Mouse (Mus musculus): ENCODE measurements around the gene Cmtr1. TPM values are rescaled to one million over a fixed set of nuclear protein-coding genes. Genes with fewer than 3 reads are reported as not detected.
A peak's percentile ranks its signal among the peaks of the same experiment; 100 is the strongest.

Gene Cmtr1
- polyA plus RNA-seq, 2 experiments: 54.3 to 95.8 TPM

- DNase-seq (ENCODE audit: low spot score) (no peak), ATAC-seq (ENCODE audit: low FRiP score, low read depth) (no peak)
- Histone ChIP-seq H3K4me1 (ENCODE audit: control insufficient read depth, insufficient read depth, low read length) (peaks cover 5% of the 10 kb centered on the region; the same call in 1 of the 2 replicates), H3K4me3 (replicated peaks; ENCODE audit: low read length) (no peak overlapping the region), H3K36me3 (ENCODE audit: control insufficient read depth, insufficient read depth, low read length) (no peaks in the 10 kb centered on the region), H3K9ac (ENCODE audit: low read depth, low read length, severe bottlenecking) (no peak overlapping the region), H3K4me2 (replicated peaks; ENCODE audit: low read depth, low read length, severe bottlenecking) (no peak overlapping the region), H3K9me3 (ENCODE audit: control insufficient read depth, low read length) (no peaks in the 10 kb centered on the region), H3K27ac (replicated peaks; ENCODE audit: low read depth, low read length) (no peak overlapping the region), H3K27me3 (ENCODE audit: control insufficient read depth, insufficient read depth, low read length) (no peaks in the 10 kb centered on the region)
- 55% methylated on average over 7 of the region's 8 CpGs for WGBS
- no peak for TF ChIP-seq POLR2A (IDR thresholded peaks at IDR 0.05; ENCODE audit: borderline replicate concordance, extremely low read depth, insufficient read depth, insufficient read length)
Observed at GRCm38 (mm10) chr17:29728082-29728481, 67.7 kb downstream of the Cmtr1 start.

DNA sequence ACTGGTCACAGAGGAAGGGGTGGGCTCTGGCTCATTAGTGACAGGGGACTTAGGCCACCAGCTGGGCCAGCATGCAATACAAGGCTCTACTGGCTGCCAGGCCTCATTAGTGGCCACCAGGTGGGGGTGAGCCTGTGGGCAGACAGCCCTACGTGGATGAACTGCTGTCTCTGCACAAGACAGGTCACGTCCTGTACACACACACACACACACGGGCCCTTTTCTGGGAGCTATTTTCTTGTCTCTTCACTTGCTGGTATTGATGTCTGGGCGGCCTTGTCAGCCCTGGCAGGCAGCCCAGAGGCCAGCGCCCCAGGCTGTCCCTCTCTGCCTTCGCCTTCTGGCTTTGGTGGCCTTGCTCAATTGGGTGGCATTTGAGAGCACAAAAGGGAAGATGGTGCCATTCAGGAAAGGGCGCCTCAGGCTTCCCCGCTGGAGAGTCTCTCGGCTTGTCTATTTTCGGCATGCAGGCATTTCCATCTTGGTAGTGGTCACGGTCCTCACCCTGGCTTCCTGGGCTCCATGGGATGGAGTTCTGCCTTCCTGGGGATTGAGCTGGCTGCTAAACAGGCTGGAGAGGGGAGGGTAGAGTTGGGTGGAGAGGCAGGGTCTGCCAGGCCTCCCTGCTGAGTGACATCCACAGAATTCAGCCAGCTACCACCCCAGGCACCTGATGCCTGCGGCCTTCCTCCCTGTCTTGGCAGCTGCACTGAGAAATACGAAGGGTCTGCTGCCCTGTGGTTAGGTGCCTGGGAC, 70.3 kb downstream of the Cmtr1 start:
- H3K27ac ChIP-seq (replicated peaks; ENCODE audit: low read depth, low read length): no peak overlapping the region
- no peak overlapping the region for H3K4me2 ChIP-seq (replicated peaks; ENCODE audit: low read depth, low read length, severe bottlenecking)
- H3K4me1 ChIP-seq (ENCODE audit: control insufficient read depth, insufficient read depth, low read length): peaks cover 5% of the 10 kb centered on the region; the same call in 1 of the 2 replicates
- 53% methylated on average over 12 of the region's 13 CpGs for WGBS
- H3K4me3 ChIP-seq (replicated peaks; ENCODE audit: low read length): no peak overlapping the region
- H3K9me3 ChIP-seq (ENCODE audit: control insufficient read depth, low read length): no peaks in the 10 kb centered on the region
- no peak overlapping the region for H3K9ac ChIP-seq (ENCODE audit: low read depth, low read length, severe bottlenecking)
- ATAC-seq (ENCODE audit: low FRiP score, low read depth) (no peak), DNase-seq (ENCODE audit: low spot score) (no peak)
- no peak for TF ChIP-seq POLR2A (IDR thresholded peaks at IDR 0.05; ENCODE audit: borderline replicate concordance, extremely low read depth, insufficient read depth, insufficient read length)
- H3K36me3 ChIP-seq (ENCODE audit: control insufficient read depth, insufficient read depth, low read length): no peaks in the 10 kb centered on the region
- H3K27me3 ChIP-seq (ENCODE audit: control insufficient read depth, insufficient read depth, low read length): no peaks in the 10 kb centered on the region

GRCm38 (mm10) chr17:29731266-29731952, 71.0 kb downstream of the Cmtr1 start:
- no peak overlapping the region for H3K4me2 ChIP-seq (replicated peaks; ENCODE audit: low read depth, low read length, severe bottlenecking)
- 0 out of 2 replicates have a peak overlapping the region, but pooled peaks have one; percentile 31 for H3K9ac ChIP-seq (ENCODE audit: low read depth, low read length, severe bottlenecking)
- ATAC-seq (ENCODE audit: low FRiP score, low read depth) (no peak), DNase-seq (ENCODE audit: low spot score) (no peak)
- WGBS: 46% methylated on average over 12 of the region's 12 CpGs
- no peak overlapping the region for H3K4me3 ChIP-seq (replicated peaks; ENCODE audit: low read length)
- no peaks in the 10 kb centered on the region for H3K27me3 ChIP-seq (ENCODE audit: control insufficient read depth, insufficient read depth, low read length)
- no peaks in the 10 kb centered on the region for H3K9me3 ChIP-seq (ENCODE audit: control insufficient read depth, low read length)
- no peaks in the 10 kb centered on the region for H3K36me3 ChIP-seq (ENCODE audit: control insufficient read depth, insufficient read depth, low read length)
- TF ChIP-seq POLR2A (IDR thresholded peaks at IDR 0.05; ENCODE audit: borderline replicate concordance, extremely low read depth, insufficient read depth, insufficient read length): no peak
- H3K27ac ChIP-seq (replicated peaks; ENCODE audit: low read depth, low read length): no peak overlapping the region
- peaks cover 5% of the 10 kb centered on the region; the same call in 1 of the 2 replicates for H3K4me1 ChIP-seq (ENCODE audit: control insufficient read depth, insufficient read depth, low read length)

GRCm38 (mm10) chr17:29731953-29732325, 71.5 kb downstream of the Cmtr1 start:
- Histone ChIP-seq H3K9ac (ENCODE audit: low read depth, low read length, severe bottlenecking) (0 out of 2 replicates have a peak overlapping the region, but pooled peaks have one; percentile 31), H3K4me2 (replicated peaks; ENCODE audit: low read depth, low read length, severe bottlenecking) (no peak overlapping the region), H3K36me3 (ENCODE audit: control insufficient read depth, insufficient read depth, low read length) (no peaks in the 10 kb centered on the region), H3K9me3 (ENCODE audit: control insufficient read depth, low read length) (no peaks in the 10 kb centered on the region), H3K27me3 (ENCODE audit: control insufficient read depth, insufficient read depth, low read length) (no peaks in the 10 kb centered on the region), H3K4me1 (ENCODE audit: control insufficient read depth, insufficient read depth, low read length) (peaks cover 5% of the 10 kb centered on the region; the same call in 1 of the 2 replicates), H3K27ac (replicated peaks; ENCODE audit: low read depth, low read length) (no peak overlapping the region), H3K4me3 (replicated peaks; ENCODE audit: low read length) (no peak overlapping the region)
- no peak for DNase-seq (ENCODE audit: low spot score)
- no peak for TF ChIP-seq POLR2A (IDR thresholded peaks at IDR 0.05; ENCODE audit: borderline replicate concordance, extremely low read depth, insufficient read depth, insufficient read length)
- WGBS: 63% methylated on average over 6 of the region's 6 CpGs
- ATAC-seq (ENCODE audit: low FRiP score, low read depth): no peak

- no peaks in the 10 kb centered on the region for H3K27me3 ChIP-seq (ENCODE audit: control insufficient read depth, insufficient read depth, low read length)
- peaks cover 5% of the 10 kb centered on the region; the same call in 1 of the 2 replicates for H3K4me1 ChIP-seq (ENCODE audit: control insufficient read depth, insufficient read depth, low read length)
- DNase-seq (ENCODE audit: low spot score): no peak
- H3K4me3 ChIP-seq (replicated peaks; ENCODE audit: low read length): no peak overlapping the region
- ATAC-seq (ENCODE audit: low FRiP score, low read depth): no peak
- H3K9ac ChIP-seq (ENCODE audit: low read depth, low read length, severe bottlenecking): no peak overlapping the region
- H3K4me2 ChIP-seq (replicated peaks; ENCODE audit: low read depth, low read length, severe bottlenecking): no peak overlapping the region
- H3K36me3 ChIP-seq (ENCODE audit: control insufficient read depth, insufficient read depth, low read length): no peaks in the 10 kb centered on the region
- no peaks in the 10 kb centered on the region for H3K9me3 ChIP-seq (ENCODE audit: control insufficient read depth, low read length)
- no peak for TF ChIP-seq POLR2A (IDR thresholded peaks at IDR 0.05; ENCODE audit: borderline replicate concordance, extremely low read depth, insufficient read depth, insufficient read length)
- 81% methylated on average over 2 of the region's 2 CpGs for WGBS
- H3K27ac ChIP-seq (replicated peaks; ENCODE audit: low read depth, low read length): no peak overlapping the region
Observed at GRCm38 (mm10) chr17:29732522-29732921, 72.1 kb downstream of the Cmtr1 start.

Measured in limb, embryonic 14.5 days (tissue).